Mouse (Mus musculus) forebrain, embryonic 15.5 days (tissue): ENCODE results near the gene Fut2. TPM values are rescaled to one million over a fixed set of nuclear protein-coding genes. Genes with fewer than 3 reads are reported as not detected.

Source experiments
- ATAC-seq: fragments of 200-750 bp; cut with Nextera tagmentation; replicated peaks from 2 replicates; pipeline ENCODE4 v1.8.0; 2017; ENCODE audit warnings: mild to moderate bottlenecking, moderate TSS enrichment, moderate library complexity
- H3K27ac ChIP-seq: fragments of 300-500 bp; sonication (generic); replicated peaks from 2 replicates; pipeline ENCODE4 v1.5.1; 2015; ENCODE audit warnings: mild to moderate bottlenecking, inconsistent platforms
- H3K27me3 ChIP-seq: fragments of 300-500 bp; sonication (generic); 2 replicates; pipeline ENCODE4 v1.6.1; 2015; ENCODE audit warnings: inconsistent platforms
- H3K36me3 ChIP-seq: fragments of 300-500 bp; sonication (generic); 2 replicates; pipeline ENCODE4 v1.6.1; 2015; ENCODE audit warnings: mild to moderate bottlenecking, inconsistent platforms
- H3K4me1 ChIP-seq: fragments of 300-500 bp; sonication (generic); 2 replicates; pipeline ENCODE4 v1.6.1; 2015; ENCODE audit warnings: inconsistent platforms
- H3K4me2 ChIP-seq: fragments of 300-500 bp; sonication (generic); replicated peaks from 2 replicates; pipeline ENCODE4 v1.6.1; 2015; ENCODE audit warnings: mild to moderate bottlenecking, inconsistent platforms
- H3K4me3 ChIP-seq: fragments of 300-500 bp; sonication (generic); 2 replicates; pipeline ENCODE4 v1.5.1; 2015; ENCODE audit warnings: mild to moderate bottlenecking, inconsistent platforms
- H3K9ac ChIP-seq: fragments of 300-500 bp; sonication (generic); replicated peaks from 2 replicates; pipeline ENCODE4 v1.6.1; 2015; ENCODE audit warnings: mild to moderate bottlenecking, inconsistent platforms
- H3K9me3 ChIP-seq: fragments of 300-500 bp; sonication (generic); 2 replicates; pipeline ENCODE4 v1.6.1; 2016; ENCODE audit warnings: inconsistent platforms
- WGBS: fragments of 180-500 bp; shearing (Covaris S2); methylation state at CpG from one replicate; pipeline ENCODE4 v1.1.7; 2015; ENCODE audit warnings: mixed read lengths; 5-methylcytosine and 5-hydroxymethylcytosine counted together
- polyA plus RNA-seq: library from polyadenylated mRNA; unstranded; fragments of >200 nt; fragmentation: Nextera tagmentation; extraction: Ambion mirVana; gene quantifications from 2 replicates; pipeline ENCODE4 v1.2.1, GENCODE M21; 2015

Fut2 gene
- polyA plus RNA-seq, 1 experiment from 2014 or later: 0.31 TPM

GRCm38 (mm10) chr7:45701072-45701471 lies 34.9 kb upstream of the Fut2 start:
- no peaks in the 10 kb centered on the region for H3K36me3 ChIP-seq
- peak overlapping the region; percentile 57 for H3K4me3 ChIP-seq
- H3K4me1 ChIP-seq: peaks cover 51% of the 10 kb centered on the region
- peak overlapping the region; percentile 76 for H3K27ac ChIP-seq
- H3K4me2 ChIP-seq: peak overlapping the region; percentile 90
- peak overlapping the region; percentile 74 for H3K9ac ChIP-seq
- WGBS: 30% methylated on average over 11 of the region's 11 CpGs
- no peak for ATAC-seq
- no peaks in the 10 kb centered on the region for H3K9me3 ChIP-seq
- peaks cover 20% of the 10 kb centered on the region for H3K27me3 ChIP-seq

DNA sequence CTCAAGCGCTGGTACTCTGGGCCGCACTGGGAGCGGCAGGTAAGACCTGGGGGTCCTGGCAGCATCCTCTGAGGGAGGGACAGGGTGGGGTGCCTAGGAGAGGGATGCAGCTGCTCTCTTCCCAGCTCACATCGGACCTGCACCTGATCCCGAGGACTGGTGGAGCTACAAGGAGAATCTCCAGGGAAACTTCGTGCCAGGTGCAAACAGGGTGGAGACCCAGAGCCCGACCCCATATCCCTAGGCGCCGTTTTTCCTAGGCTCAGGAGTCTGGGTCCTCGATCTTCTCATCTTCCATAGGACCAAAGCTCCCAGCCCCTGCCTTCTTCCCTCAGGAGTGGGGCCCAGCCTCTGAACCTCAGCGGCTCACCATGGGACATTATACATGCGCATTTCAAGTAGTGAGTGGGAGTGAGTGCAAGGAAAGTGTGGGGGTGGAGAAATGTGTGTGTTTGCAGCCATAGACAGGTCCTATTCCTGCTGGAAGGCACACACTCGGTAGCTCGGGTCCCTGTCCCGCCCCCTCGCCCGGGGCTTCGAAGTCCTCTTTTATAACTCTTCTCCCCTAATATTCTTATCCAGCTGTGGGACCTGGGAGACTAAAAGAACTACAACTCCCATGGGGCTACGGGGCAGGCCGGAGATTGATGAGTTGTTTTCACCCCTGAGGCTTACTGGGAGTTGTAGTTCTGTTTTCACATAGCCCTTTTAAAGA lies 34.3 kb upstream of the Fut2 start:
- Histone ChIP-seq H3K9ac (peak overlapping the region; percentile 74), H3K4me1 (peaks cover 44% of the 10 kb centered on the region), H3K36me3 (no peaks in the 10 kb centered on the region), H3K4me3 (peak overlapping the region; percentile 57), H3K9me3 (no peaks in the 10 kb centered on the region), H3K27ac (peak overlapping the region; percentile 76), H3K27me3 (peaks cover 20% of the 10 kb centered on the region), H3K4me2 (peak overlapping the region; percentile 90)
- peak; percentile 27; the same call in 1 of the 2 replicates for ATAC-seq
- 1% methylated on average over 20 of the region's 20 CpGs for WGBS

DNA sequence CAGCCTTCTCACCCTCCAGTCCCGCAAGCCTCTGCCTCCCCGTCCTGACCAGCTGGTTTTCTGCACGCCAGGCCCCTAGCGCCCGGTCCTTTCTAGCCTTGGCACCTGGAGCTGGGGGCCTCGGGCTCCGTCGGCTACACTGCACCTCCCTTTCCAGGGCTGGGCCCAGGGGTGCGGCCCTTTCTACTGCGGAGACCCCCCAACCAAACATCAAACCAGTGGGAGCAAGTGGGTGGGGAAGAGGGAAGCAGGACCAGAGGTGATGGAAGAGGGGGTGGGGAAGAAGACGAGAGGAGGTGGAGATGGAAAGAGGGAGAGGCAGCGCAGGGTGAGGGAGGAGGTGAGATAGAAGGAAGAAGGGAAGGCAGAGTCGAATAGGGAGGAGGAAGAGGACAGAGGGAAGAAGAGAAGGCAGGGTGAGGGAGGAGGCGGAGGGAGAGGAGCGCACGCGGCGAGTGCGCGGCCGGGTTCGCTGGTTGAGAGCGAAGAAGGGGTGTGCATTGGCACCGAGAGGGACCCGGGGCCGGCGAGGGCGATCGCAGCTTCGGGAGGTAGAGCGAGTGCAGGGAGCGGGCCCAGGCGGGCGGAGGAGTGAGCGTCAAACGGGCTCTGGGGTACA lies 33.4 kb upstream of the Fut2 start, which contains the start of gene Car11:
TSS of gene Car11 (plus strand) at position 321 of the 619 bp plus-strand sequence.
- Histone ChIP-seq H3K36me3 (no peaks in the 10 kb centered on the region), H3K27ac (peak within 1 kb of the TSS; percentile 76), H3K4me3 (peak within 1 kb of the TSS; percentile 57), H3K4me1 (peaks cover 39% of the 10 kb centered on the region), H3K4me2 (peak within 1 kb of the TSS; percentile 90), H3K9ac (peak within 1 kb of the TSS; percentile 74), H3K9me3 (no peaks in the 10 kb centered on the region), H3K27me3 (peaks cover 20% of the 10 kb centered on the region)
- under 1% methylated on average over 36 of the region's 36 CpGs for WGBS
- no peak for ATAC-seq

GRCm38 (mm10) chr7:45697894-45698293 lies 31.7 kb upstream of the Fut2 start:
- H3K27me3 ChIP-seq: peaks cover 20% of the 10 kb centered on the region
- H3K27ac ChIP-seq: no peak overlapping the region
- no peaks in the 10 kb centered on the region for H3K9me3 ChIP-seq
- no peak for ATAC-seq
- no peak overlapping the region for H3K4me3 ChIP-seq
- no peak overlapping the region for H3K4me2 ChIP-seq
- 81% methylated on average over 7 of the region's 7 CpGs for WGBS
- H3K4me1 ChIP-seq: peaks cover 27% of the 10 kb centered on the region
- no peaks in the 10 kb centered on the region for H3K36me3 ChIP-seq
- H3K9ac ChIP-seq: no peak overlapping the region

DNA sequence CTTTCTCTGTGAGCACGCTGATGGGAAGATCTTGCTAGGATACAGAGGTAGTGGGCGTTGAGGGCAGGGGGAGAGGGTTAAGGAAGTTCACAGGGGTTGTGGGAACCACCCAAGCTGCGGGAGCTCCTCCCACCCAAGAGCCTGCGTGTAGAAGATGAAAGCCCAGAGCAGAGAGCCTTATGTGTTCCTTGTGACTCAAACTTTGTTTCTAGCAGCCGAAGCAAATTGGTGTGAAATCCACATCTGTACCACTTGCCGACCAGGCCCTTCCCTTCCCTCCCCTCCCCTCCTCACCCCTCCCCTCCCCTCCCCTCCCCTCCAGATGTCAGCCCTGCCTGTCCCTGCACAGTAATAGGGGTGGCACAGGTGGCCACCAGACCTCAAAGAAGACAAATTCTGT lies 28.9 kb upstream of the Fut2 start:
- Histone ChIP-seq H3K27ac (no peak overlapping the region), H3K9me3 (no peaks in the 10 kb centered on the region), H3K9ac (no peak overlapping the region), H3K4me2 (no peak overlapping the region), H3K4me3 (no peak overlapping the region), H3K27me3 (peaks cover 17% of the 10 kb centered on the region), H3K36me3 (no peaks in the 10 kb centered on the region), H3K4me1 (peaks cover 7% of the 10 kb centered on the region)
- 39% methylated on average over 6 of the region's 6 CpGs for WGBS
- ATAC-seq: no peak

DNA sequence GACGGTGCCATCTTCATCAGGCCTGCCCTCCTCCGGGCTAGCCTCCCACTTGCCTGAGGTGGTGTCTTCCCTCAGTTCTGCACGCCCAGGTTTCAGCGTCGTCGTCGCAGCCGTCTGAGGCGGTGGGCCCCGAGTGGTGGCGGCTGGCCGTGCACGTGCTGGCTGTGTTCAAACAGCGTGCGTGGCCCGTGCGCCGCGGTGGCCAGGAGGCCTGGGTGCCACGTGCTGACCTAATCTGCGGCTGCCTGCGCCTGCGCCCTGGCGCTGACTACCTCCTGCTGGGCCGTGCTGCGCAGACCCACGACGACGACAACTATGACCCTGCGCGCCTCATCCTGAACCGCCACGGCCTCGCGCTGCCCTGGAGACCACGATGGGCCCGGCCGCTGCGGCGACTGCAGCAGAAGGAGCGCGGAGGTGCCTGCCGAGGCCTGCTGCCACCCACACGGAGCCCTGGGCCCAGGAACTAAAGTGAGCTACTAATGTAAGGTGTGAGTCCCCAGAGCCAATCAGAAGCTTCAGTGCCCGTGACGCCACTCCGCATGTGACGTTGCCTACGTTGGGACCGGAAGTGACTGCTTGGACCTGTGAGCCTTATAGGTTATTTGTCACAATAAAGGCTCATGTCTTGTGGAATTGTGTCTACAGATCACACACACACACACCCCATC lies 27.9 kb upstream of the Fut2 start, which contains the start of gene Sec1:
TSS of gene Sec1 (minus strand) at position 482 of the 671 bp plus-strand sequence.
- Histone ChIP-seq H3K27ac (no peak within 1 kb of the TSS), H3K9me3 (no peaks in the 10 kb centered on the region), H3K4me1 (no peaks in the 10 kb centered on the region), H3K4me3 (no peak within 1 kb of the TSS), H3K27me3 (peaks cover 8% of the 10 kb centered on the region), H3K9ac (no peak within 1 kb of the TSS), H3K36me3 (no peaks in the 10 kb centered on the region), H3K4me2 (no peak within 1 kb of the TSS)
- 89% methylated on average over 50 of the region's 50 CpGs for WGBS
- ATAC-seq: no peak

DNA sequence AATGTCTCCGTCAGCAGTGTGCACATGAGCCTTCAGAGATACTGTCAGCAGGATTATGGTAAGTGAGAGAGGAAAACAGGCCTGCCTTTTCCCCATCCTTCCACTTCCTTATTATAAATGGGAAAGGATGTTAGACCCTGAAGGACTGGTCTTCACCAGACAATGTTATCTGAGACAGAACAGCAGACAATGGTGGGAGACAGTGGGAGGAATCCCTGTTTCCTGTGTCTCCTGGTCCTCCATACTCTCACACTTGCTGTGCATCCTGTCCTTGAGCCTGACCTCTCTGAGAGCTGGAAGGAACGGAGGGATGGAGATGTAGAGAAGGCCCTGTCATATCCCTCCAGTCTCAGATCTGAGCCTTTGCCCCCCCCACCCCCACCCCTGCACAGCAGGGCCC lies 26.2 kb upstream of the Fut2 start:
- WGBS: 78% methylated on average over 2 of the region's 2 CpGs

GRCm38 (mm10) chr7:45689800-45690199 lies 23.6 kb upstream of the Fut2 start:
- no peak for ATAC-seq
- no peak overlapping the region for H3K4me3 ChIP-seq

More for the DNA sequence above, 26.2 kb upstream of the Fut2 start:
- ATAC-seq: no peak
- Histone ChIP-seq H3K27me3 (no peaks in the 10 kb centered on the region), H3K27ac (no peak overlapping the region), H3K4me3 (no peak overlapping the region), H3K9me3 (no peaks in the 10 kb centered on the region), H3K36me3 (no peaks in the 10 kb centered on the region), H3K4me2 (no peak overlapping the region), H3K4me1 (no peaks in the 10 kb centered on the region), H3K9ac (no peak overlapping the region)

DNA sequence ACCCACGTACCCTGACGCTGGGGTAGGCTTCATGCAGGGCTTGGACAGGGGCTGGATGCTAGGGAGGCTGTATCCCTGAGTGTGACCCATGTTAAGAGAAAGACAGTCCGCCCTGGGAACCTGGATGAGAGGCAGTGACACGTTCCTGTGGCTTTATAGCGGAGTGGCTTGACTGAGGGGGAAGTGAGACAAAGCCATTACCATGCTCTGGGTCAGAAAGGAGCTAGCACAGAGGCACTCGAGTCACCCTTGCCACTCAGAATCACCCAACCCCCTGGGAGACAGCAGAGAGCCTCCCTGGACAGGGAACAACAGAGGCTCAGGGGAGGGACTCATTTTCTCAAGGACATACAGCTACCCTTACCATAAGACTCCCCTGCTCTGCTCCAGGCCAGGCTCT lies 22.9 kb upstream of the Fut2 start:
- Histone ChIP-seq H3K4me2 (no peak overlapping the region), H3K4me1 (no peaks in the 10 kb centered on the region), H3K4me3 (no peak overlapping the region), H3K9ac (no peak overlapping the region), H3K36me3 (no peaks in the 10 kb centered on the region), H3K27me3 (no peaks in the 10 kb centered on the region), H3K27ac (no peak overlapping the region), H3K9me3 (no peaks in the 10 kb centered on the region)
- ATAC-seq: no peak
- 71% methylated on average over 6 of the region's 6 CpGs for WGBS

More at GRCm38 (mm10) chr7:45689800-45690199, 23.6 kb upstream of the Fut2 start:
- H3K4me2 ChIP-seq: no peak overlapping the region
- no peak overlapping the region for H3K27ac ChIP-seq
- no peak overlapping the region for H3K9ac ChIP-seq
- H3K4me1 ChIP-seq: no peaks in the 10 kb centered on the region
- H3K36me3 ChIP-seq: no peaks in the 10 kb centered on the region
- H3K27me3 ChIP-seq: no peaks in the 10 kb centered on the region
- WGBS: 82% methylated on average over 11 of the region's 11 CpGs
- H3K9me3 ChIP-seq: no peaks in the 10 kb centered on the region

DNA sequence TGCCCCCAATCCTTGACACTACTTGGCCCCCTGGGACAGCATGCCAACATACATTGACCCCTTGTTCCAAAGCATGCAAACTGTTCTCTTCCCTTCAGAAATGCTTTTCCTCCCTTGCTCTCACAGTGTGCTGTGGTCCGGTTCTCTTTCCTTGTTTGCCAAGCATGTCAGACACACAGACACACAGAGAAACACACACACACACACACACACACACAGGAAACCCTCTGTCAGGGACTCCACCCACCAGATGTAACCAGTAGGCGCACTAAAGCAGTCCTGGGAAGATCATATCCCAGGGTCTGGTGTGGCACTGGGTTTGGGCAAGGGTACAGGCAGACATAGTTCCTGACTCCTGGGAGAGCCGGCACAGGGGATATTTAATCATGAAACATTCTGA lies 20.6 kb upstream of the Fut2 start:
- Histone ChIP-seq H3K4me1 (peaks cover 8% of the 10 kb centered on the region), H3K4me3 (no peak overlapping the region), H3K27ac (no peak overlapping the region), H3K9me3 (no peaks in the 10 kb centered on the region), H3K36me3 (no peaks in the 10 kb centered on the region), H3K27me3 (no peaks in the 10 kb centered on the region), H3K9ac (no peak overlapping the region), H3K4me2 (no peak overlapping the region)
- WGBS: 77% methylated on average over 3 of the region's 3 CpGs
- ATAC-seq: no peak

DNA sequence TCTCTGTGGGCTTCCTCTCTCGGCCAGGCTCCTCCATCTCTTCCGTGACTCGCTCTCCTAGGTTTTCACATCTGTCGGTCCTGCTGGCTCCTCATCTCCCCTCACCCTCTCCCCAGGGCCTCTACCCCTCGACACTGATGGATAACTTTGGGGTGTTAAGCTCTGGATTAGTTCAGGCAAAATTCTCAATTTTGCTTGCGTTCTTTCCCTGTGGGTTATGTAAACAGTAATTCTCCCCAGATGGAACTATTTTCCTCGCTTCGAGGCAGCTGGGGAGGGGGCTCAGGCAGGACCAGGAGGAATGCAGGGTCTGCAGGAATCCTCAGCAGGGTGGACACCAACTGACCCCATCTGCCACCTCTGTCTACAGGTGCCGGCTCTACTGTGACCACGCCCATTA lies 19.6 kb upstream of the Fut2 start:
- Histone ChIP-seq H3K36me3 (no peaks in the 10 kb centered on the region), H3K27ac (no peak overlapping the region), H3K4me3 (no peak overlapping the region), H3K4me2 (no peak overlapping the region), H3K9me3 (no peaks in the 10 kb centered on the region), H3K27me3 (no peaks in the 10 kb centered on the region), H3K9ac (no peak overlapping the region), H3K4me1 (peaks cover 8% of the 10 kb centered on the region)
- ATAC-seq: no peak
- WGBS: 75% methylated on average over 10 of the region's 10 CpGs

GRCm38 (mm10) chr7:45683396-45684050 lies 17.3 kb upstream of the Fut2 start, which contains the start of gene Ntn5:
TSS of gene Ntn5 (plus strand) at chr7:45684022.
- 75% methylated on average over 7 of the region's 7 CpGs for WGBS
- ATAC-seq: no peak
- no peak within 1 kb of the TSS for H3K4me2 ChIP-seq
- peak within 1 kb of the TSS; percentile 69 for H3K27ac ChIP-seq
- peaks cover 8% of the 10 kb centered on the region for H3K4me1 ChIP-seq
- no peaks in the 10 kb centered on the region for H3K9me3 ChIP-seq
- no peaks in the 10 kb centered on the region for H3K36me3 ChIP-seq
- H3K27me3 ChIP-seq: no peaks in the 10 kb centered on the region
- no peak within 1 kb of the TSS for H3K9ac ChIP-seq
- H3K4me3 ChIP-seq: no peak within 1 kb of the TSS
